Mouse (Mus musculus): ENCODE measurements around the gene Slc22a1.

DNA sequence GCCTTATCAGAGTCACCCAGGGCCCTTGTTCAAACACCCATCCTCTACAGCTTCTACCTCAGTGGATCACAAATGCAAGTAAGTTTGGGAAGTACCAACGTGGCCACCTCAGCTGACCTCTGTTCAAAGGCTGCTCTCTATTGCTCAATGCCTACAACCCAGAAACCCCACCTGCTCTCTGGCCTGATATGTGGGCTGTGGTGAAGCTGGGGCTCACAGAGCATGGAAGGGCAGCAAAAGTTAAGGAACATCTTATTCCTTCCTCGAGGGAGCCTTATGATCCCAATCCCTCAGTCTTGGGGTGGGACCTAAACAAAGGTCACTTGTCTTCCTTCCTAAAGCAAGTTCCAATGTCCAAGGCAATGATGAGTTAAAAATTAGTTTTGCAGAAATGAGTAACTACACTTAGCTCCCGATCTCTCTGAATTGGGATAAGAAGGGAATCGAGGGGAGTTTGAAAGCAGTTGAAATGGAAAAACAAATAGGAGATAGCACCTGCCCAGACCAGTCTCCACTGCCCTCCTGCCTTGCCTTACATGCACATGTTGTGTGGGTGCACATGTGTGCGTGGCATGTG, 4.5 kb downstream of the Slc22a1 start:
- TF ChIP-seq CTCF (IDR thresholded peaks at IDR 0.05; ENCODE audit: control insufficient read depth, insufficient read depth, insufficient read length) (no peak), USF1 (IDR thresholded peaks at IDR 0.05; ENCODE audit: low read depth) (no peak), MYOD1 (IDR thresholded peaks at IDR 0.05; ENCODE audit: control insufficient read depth, insufficient read length, low read depth) (no peak), MAX (IDR thresholded peaks at IDR 0.05) (no peak), CEBPB (IDR thresholded peaks at IDR 0.05; ENCODE audit: low read depth) (no peak), FOSL1 (IDR thresholded peaks at IDR 0.05; ENCODE audit: insufficient read depth, low read length, poor library complexity, severe bottlenecking) (no peak), MYOG (IDR thresholded peaks at IDR 0.05; ENCODE audit: control insufficient read depth, extremely low read depth, insufficient read length) (no peak)

All from C2C12 (cell line).